Mouse (Mus musculus) intestine, embryonic 15.5 days (tissue): ENCODE results near the gene Igf2r. TPM values are rescaled to one million over a fixed set of nuclear protein-coding genes. Genes with fewer than 3 reads are reported as not detected.

Source experiments
- ATAC-seq: fragments of 200-750 bp; cut with Nextera tagmentation; 2 replicates; pipeline ENCODE4 v1.8.0; 2017; ENCODE audit warnings: moderate TSS enrichment, moderate library complexity
- H3K27ac ChIP-seq: fragments of 300-500 bp; sonication (generic); 2 replicates; pipeline ENCODE4 v1.5.1; 2015; ENCODE audit warnings: mild to moderate bottlenecking, inconsistent platforms
- H3K27me3 ChIP-seq: fragments of 300-500 bp; sonication (generic); replicated peaks from 2 replicates; pipeline ENCODE4 v1.6.1; 2015; ENCODE audit warnings: inconsistent platforms
- H3K36me3 ChIP-seq: fragments of 300-500 bp; sonication (generic); 2 replicates; pipeline ENCODE4 v1.6.1; 2015; ENCODE audit warnings: inconsistent platforms
- H3K4me1 ChIP-seq: fragments of 300-500 bp; sonication (generic); replicated peaks from 2 replicates; pipeline ENCODE4 v1.6.1; 2015; ENCODE audit warnings: inconsistent platforms
- H3K4me2 ChIP-seq: fragments of 300-500 bp; sonication (generic); replicated peaks from 2 replicates; pipeline ENCODE4 v1.6.1; 2015; ENCODE audit warnings: mild to moderate bottlenecking, inconsistent platforms
- H3K4me3 ChIP-seq: fragments of 300-500 bp; sonication (generic); replicated peaks from 2 replicates; pipeline ENCODE4 v1.5.1; 2015; ENCODE audit warnings: inconsistent platforms
- H3K9ac ChIP-seq: fragments of 300-500 bp; sonication (generic); 2 replicates; pipeline ENCODE4 v1.6.1; 2015; ENCODE audit warnings: inconsistent platforms
- H3K9me3 ChIP-seq: fragments of 300-500 bp; sonication (generic); 2 replicates; pipeline ENCODE4 v1.6.1; 2016; ENCODE audit warnings: inconsistent platforms
- WGBS: fragments of 180-500 bp; shearing (Covaris S2); methylation state at CpG from one replicate; pipeline ENCODE4 v1.1.7; 2015; 5-methylcytosine and 5-hydroxymethylcytosine counted together
- polyA plus RNA-seq: library from polyadenylated mRNA; unstranded; fragments of >200 nt; fragmentation: Nextera tagmentation; extraction: Ambion mirVana; gene quantifications from 2 replicates; pipeline ENCODE4 v1.2.1, GENCODE M21; 2015

Gene Igf2r
- polyA plus RNA-seq, 1 experiment from 2014 or later: 37.5 TPM

GRCm38 (mm10) chr17:12770500-12770899, 1.0 kb upstream of the Igf2r start:
- Histone ChIP-seq H3K9ac (no peak overlapping the region), H3K36me3 (peaks cover 12% of the 10 kb centered on the region), H3K4me2 (no peak overlapping the region), H3K27me3 (no peaks in the 10 kb centered on the region), H3K4me1 (0 out of 2 replicates have a peak, but pooled peaks cover 15% of the 10 kb centered on the region), H3K27ac (no peak overlapping the region), H3K4me3 (no peak overlapping the region), H3K9me3 (no peaks in the 10 kb centered on the region)
- WGBS: 88% methylated on average over 5 of the region's 5 CpGs
- ATAC-seq: no peak

DNA sequence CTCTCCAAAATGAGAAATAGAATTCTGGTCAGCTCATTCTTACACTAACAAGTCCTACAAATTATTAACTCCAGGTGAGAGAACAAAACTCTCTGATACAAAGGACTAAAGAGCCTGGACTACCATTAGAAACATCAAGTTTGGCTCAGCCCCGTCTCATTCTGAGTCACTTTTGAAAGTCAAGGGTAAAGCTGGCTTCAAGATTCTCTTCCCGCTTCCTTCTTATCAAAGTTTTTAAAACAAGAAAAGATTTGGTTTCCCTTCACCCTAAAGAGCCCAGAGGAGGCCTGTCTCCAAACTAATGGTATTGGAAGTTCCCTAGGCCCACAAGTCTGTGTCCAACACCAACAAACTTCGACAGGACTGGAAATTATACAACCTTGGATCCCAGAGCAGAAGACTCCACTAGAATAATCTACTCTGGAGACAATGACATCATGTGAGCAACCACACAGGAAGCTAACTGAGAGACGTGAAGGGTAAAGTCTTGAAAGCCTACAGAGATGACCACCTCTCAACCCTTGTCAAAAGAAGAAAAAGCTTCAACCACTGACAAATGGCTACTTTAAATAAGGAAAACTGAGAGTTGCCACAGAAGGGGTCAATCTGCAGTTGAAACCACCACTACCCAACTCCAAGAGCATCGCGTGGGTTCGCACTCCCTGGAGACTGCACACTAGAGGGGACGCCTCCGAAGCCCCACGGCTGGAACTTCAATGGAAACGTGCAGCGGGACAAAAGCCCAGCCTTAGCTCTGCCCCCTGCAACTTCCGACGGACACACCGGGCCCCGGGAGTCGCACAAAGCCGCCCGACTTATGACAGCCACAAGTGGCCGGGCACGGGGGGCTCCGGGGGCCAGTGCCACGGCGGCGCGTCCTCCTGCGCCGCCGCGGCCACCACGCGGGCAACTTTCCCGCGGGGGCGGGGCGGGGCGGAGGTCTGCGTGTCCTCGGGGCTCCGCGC, 767 bp downstream of the Igf2r start:
- Histone ChIP-seq H3K9ac (peak overlapping the region; percentile 68), H3K4me1 (peaks cover 16% of the 10 kb centered on the region; the same call in 1 of the 2 replicates), H3K27ac (peak overlapping the region; percentile 74), H3K9me3 (no peaks in the 10 kb centered on the region), H3K36me3 (peaks cover 12% of the 10 kb centered on the region), H3K4me3 (peak overlapping the region; percentile 55), H3K4me2 (peak overlapping the region; percentile 59), H3K27me3 (no peaks in the 10 kb centered on the region)
- ATAC-seq: peak; percentile 18
- 39% methylated on average over 41 of the region's 41 CpGs for WGBS

- H3K4me2 ChIP-seq: peak overlapping the region; percentile 59
- H3K36me3 ChIP-seq: peaks cover 12% of the 10 kb centered on the region
- peak overlapping the region; percentile 68; the same call in 1 of the 2 replicates for H3K9ac ChIP-seq
- H3K27me3 ChIP-seq: no peaks in the 10 kb centered on the region
- ATAC-seq: no peak
- H3K4me3 ChIP-seq: peak overlapping the region; percentile 55
- peaks cover 19% of the 10 kb centered on the region; the same call in 1 of the 2 replicates for H3K4me1 ChIP-seq
- 55% methylated on average over 6 of the region's 6 CpGs for WGBS
- H3K27ac ChIP-seq: peak overlapping the region; percentile 23; the same call in 1 of the 2 replicates
- H3K9me3 ChIP-seq: no peaks in the 10 kb centered on the region
Measured at GRCm38 (mm10) chr17:12767294-12767852, 2.1 kb downstream of the Igf2r start.

GRCm38 (mm10) chr17:12763412-12763811, 6.1 kb downstream of the Igf2r start:
- Histone ChIP-seq H3K27ac (no peak overlapping the region), H3K9ac (no peak overlapping the region), H3K4me3 (no peak overlapping the region), H3K9me3 (no peaks in the 10 kb centered on the region), H3K36me3 (peaks cover 4% of the 10 kb centered on the region), H3K4me1 (peaks cover 41% of the 10 kb centered on the region), H3K4me2 (no peak overlapping the region), H3K27me3 (no peaks in the 10 kb centered on the region)
- ATAC-seq: no peak
- 90% methylated on average over 2 of the region's 2 CpGs for WGBS

GRCm38 (mm10) chr17:12760355-12761146, 8.9 kb downstream of the Igf2r start:
- peaks cover 48% of the 10 kb centered on the region for H3K4me1 ChIP-seq
- no peak overlapping the region for H3K4me2 ChIP-seq

DNA sequence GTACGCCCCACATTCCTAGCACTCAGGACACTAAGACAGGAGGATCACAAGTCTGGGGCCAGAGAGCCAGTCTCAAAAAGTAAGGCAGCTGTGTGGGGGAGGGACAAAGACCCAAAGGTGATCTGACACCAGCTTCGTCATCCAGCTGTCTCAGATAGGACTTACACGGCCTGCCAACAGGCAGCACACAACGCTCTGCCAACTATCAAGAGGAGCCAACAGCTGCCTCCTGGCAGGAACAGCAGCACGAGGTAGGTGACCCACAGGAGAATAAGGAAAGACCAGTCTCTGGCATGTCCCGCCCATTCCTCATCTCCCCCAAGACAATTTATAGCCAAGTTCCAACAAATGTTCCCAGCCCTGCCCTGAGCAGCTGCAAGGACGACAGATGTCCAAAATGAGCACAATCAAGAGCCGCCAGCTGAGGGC, 9.8 kb downstream of the Igf2r start:
- no peak overlapping the region for H3K9ac ChIP-seq
- H3K9me3 ChIP-seq: no peaks in the 10 kb centered on the region
- no peak overlapping the region for H3K27ac ChIP-seq
- 42% methylated on average over 8 of the region's 8 CpGs for WGBS
- no peaks in the 10 kb centered on the region for H3K27me3 ChIP-seq
- H3K4me3 ChIP-seq: no peak overlapping the region
- peaks cover 56% of the 10 kb centered on the region for H3K4me1 ChIP-seq
- H3K36me3 ChIP-seq: peaks cover 4% of the 10 kb centered on the region
- 0 out of 2 replicates have a peak, but pooled peaks have one; percentile 16 for ATAC-seq
- no peak overlapping the region for H3K4me2 ChIP-seq

More at GRCm38 (mm10) chr17:12760355-12761146, 8.9 kb downstream of the Igf2r start:
- no peaks in the 10 kb centered on the region for H3K9me3 ChIP-seq
- H3K27ac ChIP-seq: no peak overlapping the region
- H3K36me3 ChIP-seq: peaks cover 4% of the 10 kb centered on the region
- WGBS: 67% methylated on average over 10 of the region's 10 CpGs
- no peak for ATAC-seq
- H3K4me3 ChIP-seq: no peak overlapping the region
- H3K27me3 ChIP-seq: no peaks in the 10 kb centered on the region
- H3K9ac ChIP-seq: no peak overlapping the region

DNA sequence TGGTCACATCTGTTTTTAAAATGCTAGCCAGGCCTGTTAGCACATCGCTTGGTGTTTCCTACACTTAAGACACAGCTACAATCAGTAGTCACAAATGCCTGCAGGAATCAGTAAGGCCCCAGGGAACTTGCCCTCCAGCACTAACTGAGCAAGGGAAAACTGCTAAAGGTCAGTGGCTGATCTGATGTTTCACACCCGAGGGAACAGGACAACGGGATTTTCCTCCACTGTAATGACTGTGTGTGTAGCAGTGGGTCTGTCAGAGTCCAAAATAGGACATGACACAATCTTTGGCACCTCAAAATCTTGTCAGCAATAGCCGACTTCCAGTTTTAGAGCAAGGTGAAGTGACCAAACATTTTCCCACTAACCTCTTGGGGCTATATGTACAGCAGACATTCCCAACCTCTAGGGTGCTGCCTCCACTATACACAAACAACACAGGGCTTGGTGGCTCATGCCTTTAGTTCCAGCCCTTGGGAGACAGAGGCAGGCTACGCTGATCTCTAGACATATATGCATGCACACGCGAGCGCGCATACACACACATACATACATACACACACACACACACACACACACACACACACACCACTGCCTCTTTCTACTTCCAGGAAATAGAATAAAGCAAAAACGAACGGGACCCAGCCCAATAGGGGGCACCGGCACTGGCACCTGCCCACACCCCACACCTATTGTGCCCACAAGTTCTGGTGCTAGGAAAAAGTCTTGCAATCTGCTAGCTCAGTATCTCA, 10.6 kb downstream of the Igf2r start:
- no peaks in the 10 kb centered on the region for H3K9me3 ChIP-seq
- H3K27me3 ChIP-seq: no peaks in the 10 kb centered on the region
- no peak for ATAC-seq
- peaks cover 4% of the 10 kb centered on the region for H3K36me3 ChIP-seq
- no peak overlapping the region for H3K9ac ChIP-seq
- H3K4me1 ChIP-seq: peaks cover 62% of the 10 kb centered on the region
- H3K4me3 ChIP-seq: no peak overlapping the region
- 86% methylated on average over 12 of the region's 12 CpGs for WGBS
- H3K4me2 ChIP-seq: no peak overlapping the region
- H3K27ac ChIP-seq: no peak overlapping the region

GRCm38 (mm10) chr17:12757990-12758389, 11.5 kb downstream of the Igf2r start:
- no peaks in the 10 kb centered on the region for H3K27me3 ChIP-seq
- no peak overlapping the region for H3K27ac ChIP-seq
- H3K4me3 ChIP-seq: no peak overlapping the region
- peaks cover 61% of the 10 kb centered on the region for H3K4me1 ChIP-seq
- no peak overlapping the region for H3K4me2 ChIP-seq
- H3K9me3 ChIP-seq: no peaks in the 10 kb centered on the region
- no peak for ATAC-seq
- 53% methylated on average over 5 of the region's 5 CpGs for WGBS
- peaks cover 4% of the 10 kb centered on the region for H3K36me3 ChIP-seq
- H3K9ac ChIP-seq: no peak overlapping the region

- no peak overlapping the region for H3K4me3 ChIP-seq
- H3K9me3 ChIP-seq: no peaks in the 10 kb centered on the region
- 77% methylated on average over 6 of the region's 6 CpGs for WGBS
- H3K27ac ChIP-seq: no peak overlapping the region
- peaks cover 69% of the 10 kb centered on the region for H3K4me1 ChIP-seq
- H3K4me2 ChIP-seq: no peak overlapping the region
- peaks cover 4% of the 10 kb centered on the region for H3K36me3 ChIP-seq
- no peak overlapping the region for H3K9ac ChIP-seq
- ATAC-seq: no peak
- no peaks in the 10 kb centered on the region for H3K27me3 ChIP-seq
Measured at GRCm38 (mm10) chr17:12757161-12757560, 12.3 kb downstream of the Igf2r start.

- Histone ChIP-seq H3K27me3 (no peaks in the 10 kb centered on the region), H3K4me1 (peaks cover 75% of the 10 kb centered on the region), H3K36me3 (no peaks in the 10 kb centered on the region; the same call in none of the 2 replicates), H3K4me3 (no peak overlapping the region), H3K4me2 (no peak overlapping the region), H3K27ac (no peak overlapping the region; the same call in 1 of the 2 replicates), H3K9ac (no peak overlapping the region), H3K9me3 (no peaks in the 10 kb centered on the region)
- ATAC-seq: no peak
- 51% methylated on average over 4 of the region's 4 CpGs for WGBS
Measured at GRCm38 (mm10) chr17:12755951-12756350, 13.5 kb downstream of the Igf2r start.

DNA sequence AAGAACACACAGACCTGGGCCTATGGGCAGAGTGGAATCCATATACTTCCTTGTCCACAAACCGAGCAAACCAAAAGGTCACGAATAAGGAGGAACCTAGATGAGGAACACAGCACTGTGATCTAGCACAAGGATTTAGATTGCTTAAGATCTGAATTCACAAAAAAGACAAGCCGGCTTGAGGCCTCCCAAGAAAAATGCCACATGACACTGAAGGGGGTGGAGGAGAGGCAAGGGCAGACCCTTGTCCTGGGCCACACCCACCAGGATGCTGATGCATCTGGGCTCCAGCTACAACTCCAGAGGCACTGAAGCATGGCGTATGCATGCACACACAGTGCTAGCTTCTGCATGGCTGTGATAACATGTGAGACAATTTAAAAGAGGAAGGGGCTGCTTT, 14.3 kb downstream of the Igf2r start:
- Histone ChIP-seq H3K4me2 (no peak overlapping the region), H3K9me3 (no peaks in the 10 kb centered on the region), H3K9ac (no peak overlapping the region), H3K27me3 (no peaks in the 10 kb centered on the region), H3K27ac (0 out of 2 replicates have a peak overlapping the region, but pooled peaks have one; percentile 1), H3K4me3 (no peak overlapping the region), H3K36me3 (no peaks in the 10 kb centered on the region; the same call in 1 of the 2 replicates), H3K4me1 (peaks cover 80% of the 10 kb centered on the region)
- no peak for ATAC-seq
- 55% methylated on average over 4 of the region's 4 CpGs for WGBS
